Mouse (Mus musculus) left cerebral cortex, postnatal 4 days (tissue): ENCODE data around the gene Tmc4. TPM values are rescaled to one million over a fixed set of nuclear protein-coding genes. Genes with fewer than 3 reads are reported as not detected.

ENCODE experiments used
- DNase-seq: peaks from one replicate; pipeline ENCODE4 v3.0.0-alpha.2; 2022
- intact Hi-C: fragments of 180-260 bp; cut with DNase I; formaldehyde crosslinking; loops from one replicate; pipeline ENCODE4 v1.15.1; 2025
- total RNA-seq, 2 experiments: library from RNA; stranded (reverse); gene quantifications; 2 replicates each; pipeline ENCODE4 v1.2.3; 2021

The Tmc4 gene
- total RNA-seq, 2 experiments from 2014 or later: 7.5 to 8.3 TPM

- intact Hi-C loops: loop anchor here (10.0 kb wide), 1 partner anchor 452 kb away; no protein-coding TSS in a partner anchor
- peak; percentile 96 for DNase-seq
Measured at GRCm38 (mm10) chr7:3692987-3693808, 15.8 kb upstream of the Tmc4 start, which contains the start of gene Mboat7. TSS of gene Mboat7 (minus strand) at chr7:3693523.

GRCm38 (mm10) chr7:3692382-3692986 is 15.1 kb upstream of the Tmc4 start, which contains the start of gene Tsen34:
TSS of gene Tsen34 (plus strand) at chr7:3692863.
- DNase-seq: no peak
- intact Hi-C loops: loop anchor here (10.0 kb wide), 1 partner anchor 452 kb away; no protein-coding TSS in a partner anchor

- intact Hi-C loops: loop anchor here (10.0 kb wide), 1 partner anchor 453 kb away; no protein-coding TSS in a partner anchor
- no peak for DNase-seq
Measured at GRCm38 (mm10) chr7:3691919-3692318, 14.6 kb upstream of the Tmc4 start.

- DNase-seq: peak; percentile 24
- intact Hi-C loops: no loop called here
Measured at GRCm38 (mm10) chr7:3685400-3686187, 8.2 kb upstream of the Tmc4 start.

GRCm38 (mm10) chr7:3684698-3685097 is 7.3 kb upstream of the Tmc4 start:
- intact Hi-C loops: no loop called here
- DNase-seq: no peak

GRCm38 (mm10) chr7:3683908-3684550 is 6.7 kb upstream of the Tmc4 start:
- intact Hi-C loops: no loop called here
- no peak for DNase-seq

GRCm38 (mm10) chr7:3676371-3676770 is 982 bp downstream of the Tmc4 start:
- DNase-seq: no peak
- intact Hi-C loops: no loop called here

GRCm38 (mm10) chr7:3675228-3675548 is 2.2 kb downstream of the Tmc4 start:
- intact Hi-C loops: no loop called here

GRCm38 (mm10) chr7:3674507-3675227 is 2.7 kb downstream of the Tmc4 start:
- DNase-seq: peak; percentile 88
- intact Hi-C loops: no loop called here

More at GRCm38 (mm10) chr7:3675228-3675548, 2.2 kb downstream of the Tmc4 start:
- no peak for DNase-seq

GRCm38 (mm10) chr7:3666921-3667391 is 10.4 kb downstream of the Tmc4 start:
- DNase-seq: no peak
- intact Hi-C loops: no loop called here

GRCm38 (mm10) chr7:3665215-3666114 is 11.9 kb downstream of the Tmc4 start, which contains the start of gene Leng1:
TSS of gene Leng1 (minus strand) at chr7:3665840.
- DNase-seq: peak; percentile 97
- intact Hi-C loops: no loop called here

- intact Hi-C loops: no loop called here
- no peak for DNase-seq
Measured at GRCm38 (mm10) chr7:3664524-3665214, 12.7 kb downstream of the Tmc4 start.

GRCm38 (mm10) chr7:3658578-3658977 is 18.8 kb downstream of the Tmc4 start:
- DNase-seq: no peak
- intact Hi-C loops: no loop called here

GRCm38 (mm10) chr7:3656966-3657365 is 20.4 kb downstream of the Tmc4 start:
- DNase-seq: no peak

GRCm38 (mm10) chr7:3646641-3647040 is 30.7 kb downstream of the Tmc4 start:
- intact Hi-C loops: no loop called here
- no peak for DNase-seq

More at GRCm38 (mm10) chr7:3656966-3657365, 20.4 kb downstream of the Tmc4 start:
- intact Hi-C loops: no loop called here

GRCm38 (mm10) chr7:3646188-3646587 is 31.2 kb downstream of the Tmc4 start:
- intact Hi-C loops: no loop called here
- DNase-seq: no peak

- intact Hi-C loops: no loop called here
- DNase-seq: peak; percentile 36
Measured at GRCm38 (mm10) chr7:3645488-3646025, 31.8 kb downstream of the Tmc4 start.
